Mouse (Mus musculus): Measurements from ENCODE around the gene Pts. TPM values are rescaled to one million over a fixed set of nuclear protein-coding genes. Genes with fewer than 3 reads are reported as not detected.
A peak's percentile ranks its signal among the peaks of the same experiment; 100 is the strongest.

The Pts gene
- polyA plus RNA-seq (2016; fragmentation: Nextera tagmentation; extraction: Ambion mirVana) = 95.1 and 96.2 TPM in 2 replicates

DNA sequence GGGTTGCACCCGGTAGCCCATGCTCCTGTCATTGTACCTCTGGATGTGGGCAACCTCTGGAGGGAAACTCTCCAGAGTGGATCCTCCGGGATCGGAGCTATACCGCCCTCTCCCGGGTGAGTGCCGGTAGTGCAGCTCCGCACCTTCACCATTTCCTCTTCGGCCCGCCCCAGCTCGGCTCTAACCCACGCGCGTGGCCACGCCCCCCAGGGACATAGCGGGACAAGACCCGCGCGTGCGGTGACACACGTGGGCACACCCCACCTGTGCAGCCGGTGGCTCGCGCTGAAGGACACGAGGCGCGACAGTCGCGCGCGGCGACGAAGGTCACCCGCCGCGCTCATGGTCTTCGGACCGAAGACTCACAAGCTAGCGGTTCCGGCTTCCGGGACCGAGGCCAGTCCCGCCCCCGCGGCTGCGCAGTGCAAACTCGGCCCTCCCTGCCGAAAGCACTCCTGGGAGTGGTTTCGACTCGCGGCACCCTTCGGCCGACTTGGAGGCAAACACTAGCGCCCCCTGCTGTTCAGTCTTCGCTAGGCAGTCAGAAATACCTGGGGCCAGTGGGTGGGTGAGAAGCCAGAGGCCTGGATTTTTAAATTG, at the start of gene Pts:
TSS of gene Pts (minus strand) at position 432 of the 600 bp plus-strand sequence.
- H3K9me3 ChIP-seq (replicated peaks) = no peaks in the 10 kb centered on the region
- H3K9ac ChIP-seq = peak within 1 kb of the TSS; percentile 72
- H3K27ac ChIP-seq = peak within 1 kb of the TSS; percentile 78; the same call in 1 of the 2 replicates
- peak within 1 kb of the TSS; percentile 78 for H3K4me3 ChIP-seq
- no peaks in the 10 kb centered on the region for H3K27me3 ChIP-seq
- peak; percentile 99 for ATAC-seq (ENCODE audit: low FRiP score)
- WGBS = 1% methylated on average over 54 of the region's 54 CpGs
- peak within 1 kb of the TSS; percentile 59 for H3K4me2 ChIP-seq (replicated peaks)
- no peaks in the 10 kb centered on the region; the same call in 1 of the 2 replicates for H3K36me3 ChIP-seq
- H3K4me1 ChIP-seq = peaks cover 11% of the 10 kb centered on the region

DNA sequence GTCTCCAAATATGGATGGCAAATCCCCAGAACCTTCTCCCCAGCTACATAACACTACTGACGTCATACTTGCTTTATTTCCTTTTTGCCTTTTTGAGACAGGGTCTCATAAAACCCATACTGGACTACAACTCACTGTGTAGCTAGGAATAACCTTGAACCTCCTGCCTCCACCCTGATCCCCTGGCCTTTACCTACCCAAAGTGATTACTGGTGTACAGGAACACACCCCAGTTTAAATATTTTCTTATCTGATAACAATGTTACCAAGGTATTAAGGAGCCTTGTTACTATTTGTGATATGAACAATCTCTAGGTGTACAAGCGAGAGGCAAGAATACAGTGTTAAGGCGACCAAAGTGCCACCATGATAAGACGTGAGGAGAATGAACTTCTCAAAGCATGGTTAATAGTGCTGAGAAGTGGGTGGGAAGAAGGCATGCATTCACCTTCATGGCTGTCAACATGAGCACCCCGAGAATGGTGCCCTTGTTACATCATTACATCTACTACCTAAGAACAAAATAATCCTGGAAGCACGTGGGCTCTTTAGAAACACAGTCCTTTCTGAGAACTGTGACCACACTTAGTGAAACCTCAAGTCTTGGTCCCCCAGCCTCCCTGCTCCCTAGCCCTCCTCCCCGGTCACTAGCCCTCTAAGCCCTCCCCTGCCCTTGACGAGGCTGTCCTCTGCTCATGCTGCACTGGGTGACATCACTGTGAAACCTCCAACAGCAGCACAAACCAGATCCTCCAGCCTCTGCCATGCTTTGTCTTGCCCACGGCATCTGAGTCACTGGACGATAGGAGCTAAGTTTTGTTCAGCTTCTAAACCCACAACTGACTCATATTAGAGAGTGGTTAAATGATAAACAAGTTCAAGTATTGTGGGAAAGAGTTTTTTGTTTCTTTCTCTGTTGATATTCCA, 41.3 kb upstream of the Pts start:
- Histone ChIP-seq H3K9ac (no peak overlapping the region), H3K4me1 (no peaks in the 10 kb centered on the region), H3K36me3 (no peaks in the 10 kb centered on the region), H3K4me2 (replicated peaks) (no peak overlapping the region), H3K27me3 (no peaks in the 10 kb centered on the region), H3K4me3 (no peak overlapping the region), H3K27ac (no peak overlapping the region), H3K9me3 (replicated peaks) (no peaks in the 10 kb centered on the region)
- no peak for ATAC-seq (ENCODE audit: low FRiP score)
- 80% methylated on average over 10 of the region's 10 CpGs for WGBS

DNA sequence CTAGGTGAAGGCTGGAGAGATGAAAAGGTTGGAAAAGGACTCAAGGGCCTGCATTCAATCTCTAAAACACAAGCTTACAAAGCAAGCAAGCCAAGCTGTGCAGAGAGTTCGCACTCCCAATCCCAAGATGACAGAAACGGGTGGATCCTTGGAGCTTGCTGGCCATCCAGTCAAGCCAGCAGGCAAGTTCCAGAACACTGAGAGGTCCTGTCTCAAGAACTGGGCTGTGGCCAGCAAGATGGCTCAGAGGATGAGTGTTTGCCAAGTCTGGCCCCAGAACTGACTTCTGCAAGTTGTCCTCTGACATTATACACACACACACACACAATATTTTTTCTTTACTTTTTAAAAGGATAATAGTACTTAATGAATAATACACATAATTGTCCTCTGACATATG, 39.4 kb upstream of the Pts start:
- no peaks in the 10 kb centered on the region for H3K4me1 ChIP-seq
- H3K4me3 ChIP-seq = no peak overlapping the region
- no peaks in the 10 kb centered on the region for H3K9me3 ChIP-seq (replicated peaks)
- WGBS = 83% methylated on average over 2 of the region's 2 CpGs
- H3K27ac ChIP-seq = no peak overlapping the region
- no peak overlapping the region for H3K9ac ChIP-seq
- no peak overlapping the region for H3K4me2 ChIP-seq (replicated peaks)
- ATAC-seq (ENCODE audit: low FRiP score) = no peak
- no peaks in the 10 kb centered on the region for H3K36me3 ChIP-seq
- no peaks in the 10 kb centered on the region for H3K27me3 ChIP-seq

DNA sequence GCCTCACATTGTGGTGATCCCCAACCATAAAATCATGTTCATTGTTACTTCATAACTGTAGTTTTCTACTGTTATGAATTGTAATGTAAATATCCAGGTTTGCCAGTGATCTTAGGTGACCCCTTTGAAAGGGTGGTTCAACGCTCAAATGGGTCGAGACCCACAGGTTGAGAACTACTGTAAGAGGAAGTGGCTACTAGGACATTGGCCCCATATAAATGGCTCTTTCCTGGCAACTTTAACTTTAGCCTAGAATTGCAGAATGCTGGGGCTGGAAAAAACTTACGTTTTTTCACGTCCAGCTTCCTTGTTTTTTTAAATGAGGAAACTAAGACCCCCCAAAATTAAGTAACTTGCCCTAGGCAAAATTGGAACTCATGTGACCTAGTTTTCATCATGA, 38.8 kb upstream of the Pts start:
- Histone ChIP-seq H3K36me3 (no peaks in the 10 kb centered on the region), H3K27me3 (no peaks in the 10 kb centered on the region), H3K9ac (no peak overlapping the region), H3K9me3 (replicated peaks) (no peaks in the 10 kb centered on the region), H3K27ac (no peak overlapping the region), H3K4me3 (no peak overlapping the region), H3K4me1 (no peaks in the 10 kb centered on the region), H3K4me2 (replicated peaks) (no peak overlapping the region)
- 95% methylated on average over 4 of the region's 4 CpGs for WGBS
- no peak for ATAC-seq (ENCODE audit: low FRiP score)

DNA sequence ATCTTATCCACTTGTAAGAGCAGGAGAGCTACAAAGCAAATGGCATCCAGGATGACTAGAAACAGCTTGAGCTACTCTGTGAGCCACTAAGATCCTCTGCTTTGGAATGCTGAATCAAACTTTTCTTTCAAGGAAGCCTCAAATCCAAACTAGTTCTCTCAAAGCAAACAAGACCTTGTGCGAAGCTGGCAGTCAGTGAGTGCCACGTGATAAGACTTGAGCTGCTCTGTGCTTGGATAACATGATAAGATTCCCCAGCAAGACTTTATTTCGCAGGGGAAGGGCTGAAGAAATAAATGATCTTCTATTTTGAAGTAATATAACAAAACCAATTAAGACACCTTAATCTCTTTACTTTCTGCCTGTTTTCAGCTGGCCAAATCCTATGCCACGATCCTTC, 37.4 kb upstream of the Pts start:
- Histone ChIP-seq H3K9ac (no peak overlapping the region), H3K4me2 (replicated peaks) (no peak overlapping the region), H3K9me3 (replicated peaks) (peaks cover 4% of the 10 kb centered on the region; the same call in 1 of the 2 replicates), H3K27ac (no peak overlapping the region), H3K4me1 (no peaks in the 10 kb centered on the region), H3K4me3 (no peak overlapping the region), H3K27me3 (no peaks in the 10 kb centered on the region), H3K36me3 (no peaks in the 10 kb centered on the region)
- ATAC-seq (ENCODE audit: low FRiP score) = no peak
- 85% methylated on average over 4 of the region's 4 CpGs for WGBS

DNA sequence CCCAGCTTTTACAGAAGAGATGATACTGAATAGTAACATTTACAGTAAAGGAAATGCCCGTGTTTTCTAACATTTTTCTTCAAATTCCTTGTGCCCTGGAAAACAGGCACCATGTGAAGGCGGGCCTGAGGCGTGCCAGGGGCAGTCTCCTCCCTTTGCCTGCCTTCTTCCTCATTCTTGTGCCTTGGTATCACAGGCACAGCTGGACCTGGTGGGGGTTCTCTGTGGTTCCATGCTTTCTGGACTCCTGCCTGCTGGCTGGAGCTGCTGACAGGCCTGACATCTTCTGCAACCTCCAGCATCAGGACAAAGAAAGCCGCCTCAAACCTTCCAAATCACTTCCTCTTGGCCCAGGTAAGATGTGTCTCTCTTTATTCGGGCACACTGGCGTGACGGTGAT, 36.6 kb upstream of the Pts start:
- Histone ChIP-seq H3K36me3 (no peaks in the 10 kb centered on the region), H3K9ac (no peak overlapping the region), H3K4me1 (no peaks in the 10 kb centered on the region), H3K4me2 (replicated peaks) (no peak overlapping the region), H3K27me3 (no peaks in the 10 kb centered on the region), H3K4me3 (no peak overlapping the region), H3K9me3 (replicated peaks) (peaks cover 4% of the 10 kb centered on the region; the same call in 1 of the 2 replicates), H3K27ac (no peak overlapping the region)
- 77% methylated on average over 7 of the region's 7 CpGs for WGBS
- ATAC-seq (ENCODE audit: low FRiP score) = no peak

DNA sequence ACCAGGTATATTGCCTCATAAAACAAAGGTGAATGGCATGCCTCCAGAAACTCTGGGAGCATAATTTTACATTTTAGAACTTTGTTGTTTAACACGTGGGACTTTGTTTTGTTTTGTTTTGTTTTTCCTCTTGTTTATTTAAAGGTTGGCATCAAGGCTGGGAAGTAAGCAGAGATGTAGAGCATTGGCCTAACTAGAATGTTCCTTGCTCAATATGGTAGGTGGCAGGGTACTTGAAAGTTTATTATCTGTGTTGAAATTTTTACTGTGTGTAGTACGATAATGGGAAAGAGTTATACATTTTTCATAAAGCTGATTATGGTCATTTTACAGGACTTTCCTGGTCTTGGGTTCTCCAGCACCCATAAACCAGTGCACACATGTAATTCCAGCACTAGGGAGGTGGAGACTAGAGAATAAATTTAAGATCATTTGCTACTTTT, 33.4 kb upstream of the Pts start:
- H3K4me1 ChIP-seq = no peaks in the 10 kb centered on the region
- H3K27ac ChIP-seq = no peak overlapping the region
- no peaks in the 10 kb centered on the region for H3K27me3 ChIP-seq
- H3K4me3 ChIP-seq = no peak overlapping the region
- no peak overlapping the region for H3K4me2 ChIP-seq (replicated peaks)
- peaks cover 4% of the 10 kb centered on the region; the same call in 1 of the 2 replicates for H3K9me3 ChIP-seq (replicated peaks)
- no peak for ATAC-seq (ENCODE audit: low FRiP score)
- no peaks in the 10 kb centered on the region for H3K36me3 ChIP-seq
- no peak overlapping the region for H3K9ac ChIP-seq
- 84% methylated on average over 2 of the region's 2 CpGs for WGBS

DNA sequence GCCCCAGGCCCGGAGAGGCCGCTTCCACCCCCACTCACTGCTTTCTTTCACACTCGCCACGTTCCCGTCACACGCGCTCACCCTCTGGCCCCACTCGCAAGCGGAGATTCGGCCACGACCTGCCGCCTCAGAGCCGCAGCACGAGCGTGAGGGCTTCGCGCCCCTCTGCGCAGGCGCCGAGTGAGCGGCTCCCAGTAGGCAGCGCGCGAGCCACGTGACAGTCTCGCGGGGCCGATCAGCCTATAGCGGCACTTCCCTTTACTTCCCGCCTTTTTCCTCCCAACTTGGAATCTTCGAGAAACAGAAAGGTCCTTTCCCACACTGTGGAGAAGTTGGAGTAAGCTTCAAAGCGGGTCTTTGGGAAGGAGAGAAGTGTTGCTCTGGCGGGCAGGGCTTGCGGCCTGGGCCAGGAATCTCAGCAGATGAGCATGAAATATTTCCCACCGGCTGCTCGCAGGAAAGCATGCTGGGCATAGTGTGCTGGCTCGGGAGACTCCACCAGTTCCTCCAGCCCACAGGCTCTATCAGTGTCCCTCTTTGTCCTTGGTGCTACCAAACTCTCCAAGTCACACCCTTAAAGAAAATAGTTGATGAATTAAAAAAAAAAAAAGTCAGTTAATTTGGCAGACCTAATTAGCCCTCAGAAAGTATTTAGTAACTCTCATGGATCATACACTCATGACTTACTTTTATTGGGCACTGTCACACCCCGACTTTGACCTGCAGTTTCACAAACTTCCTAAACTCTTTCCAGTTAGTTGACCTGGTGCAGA, 32.8 kb upstream of the Pts start, which contains the start of gene Tex12:
TSS of gene Tex12 (minus strand) at position 181 of the 773 bp plus-strand sequence.
- Histone ChIP-seq H3K27ac (no peak within 1 kb of the TSS), H3K4me3 (no peak within 1 kb of the TSS), H3K9me3 (replicated peaks) (peaks cover 4% of the 10 kb centered on the region; the same call in 1 of the 2 replicates), H3K9ac (no peak within 1 kb of the TSS), H3K27me3 (no peaks in the 10 kb centered on the region), H3K36me3 (no peaks in the 10 kb centered on the region), H3K4me2 (replicated peaks) (no peak within 1 kb of the TSS), H3K4me1 (no peaks in the 10 kb centered on the region)
- 88% methylated on average over 38 of the region's 38 CpGs for WGBS
- ATAC-seq (ENCODE audit: low FRiP score) = no peak

DNA sequence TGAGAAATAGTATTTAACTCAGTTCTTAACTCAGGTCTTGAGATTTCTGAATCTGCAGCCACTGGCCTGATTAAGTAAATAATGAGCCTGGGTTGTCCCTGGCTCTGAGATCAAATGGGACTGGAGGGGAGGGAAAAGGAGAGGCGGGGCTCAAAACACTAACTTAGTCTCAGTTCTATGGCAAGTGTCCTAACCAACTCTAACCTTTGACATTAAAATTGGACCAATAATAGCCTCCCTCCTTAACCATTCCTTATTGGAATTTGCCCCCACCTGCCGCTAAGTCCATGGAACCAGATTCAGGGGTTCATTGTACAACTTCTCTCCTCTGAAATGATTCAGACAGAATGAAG, 26.5 kb upstream of the Pts start, which contains the start of gene Bco2:
TSS of gene Bco2 (minus strand) at position 88 of the 353 bp plus-strand sequence.
- ATAC-seq (ENCODE audit: low FRiP score) = peak; percentile 60
- WGBS = 13% methylated on average over 2 of the region's 2 CpGs
- H3K4me3 ChIP-seq = peak within 1 kb of the TSS; percentile 16

DNA sequence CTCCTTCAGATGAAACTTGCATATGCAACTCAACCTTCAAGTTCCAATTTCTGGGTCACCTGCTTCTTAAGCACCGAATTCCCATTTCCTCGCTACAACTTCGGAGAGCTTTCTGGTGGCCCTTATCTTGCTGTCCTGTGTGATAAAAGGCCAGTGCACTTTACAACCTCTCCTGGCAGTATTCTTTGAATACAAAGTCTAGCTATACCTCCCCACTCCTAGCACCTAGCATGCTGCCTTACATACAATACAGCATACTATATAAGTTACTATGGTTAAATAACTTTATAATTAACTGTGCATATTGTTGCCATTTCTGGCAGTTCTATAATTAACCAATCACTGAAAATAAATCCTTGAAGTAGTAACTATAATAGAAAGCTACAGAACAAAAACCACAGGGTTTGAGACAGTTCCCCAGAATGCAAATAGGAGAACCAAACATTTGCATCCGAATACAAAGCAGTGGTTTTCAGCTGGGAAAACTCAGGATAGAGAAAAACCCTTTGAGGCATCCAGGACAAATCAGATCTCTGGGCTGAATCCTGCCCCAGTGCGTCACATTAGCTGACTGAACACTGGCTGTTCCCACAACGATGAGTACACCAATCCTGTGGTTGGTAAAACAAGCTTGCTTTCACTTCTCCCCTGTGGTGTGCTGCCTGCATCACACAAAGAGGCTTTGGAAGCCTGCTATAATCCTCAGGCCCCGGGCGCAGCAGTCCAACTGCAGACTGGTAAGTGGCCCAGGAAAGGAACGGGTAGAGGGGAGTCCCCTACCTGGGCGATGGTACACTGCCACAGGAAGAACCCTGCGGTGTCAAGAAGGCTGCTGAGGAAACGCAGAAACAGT, 25.9 kb upstream of the Pts start, which contains the start of gene Il18:
TSS of gene Il18 (plus strand) at position 587 of the 853 bp plus-strand sequence.
- Histone ChIP-seq H3K27ac (peak within 1 kb of the TSS; percentile 74), H3K36me3 (no peaks in the 10 kb centered on the region), H3K9ac (peak within 1 kb of the TSS; percentile 44; the same call in 1 of the 2 replicates), H3K4me3 (peak within 1 kb of the TSS; percentile 16), H3K4me2 (replicated peaks) (peak within 1 kb of the TSS; percentile 43), H3K4me1 (peaks cover 7% of the 10 kb centered on the region; the same call in 1 of the 2 replicates), H3K27me3 (no peaks in the 10 kb centered on the region), H3K9me3 (replicated peaks) (no peaks in the 10 kb centered on the region)
- WGBS = 22% methylated on average over 12 of the region's 12 CpGs
- ATAC-seq (ENCODE audit: low FRiP score) = peak; percentile 86

More for the DNA sequence above, 26.5 kb upstream of the Pts start, which contains the start of gene Bco2:
- Histone ChIP-seq H3K36me3 (no peaks in the 10 kb centered on the region), H3K27me3 (no peaks in the 10 kb centered on the region), H3K4me2 (replicated peaks) (peak within 1 kb of the TSS; percentile 43), H3K4me1 (peaks cover 7% of the 10 kb centered on the region; the same call in 1 of the 2 replicates), H3K27ac (peak within 1 kb of the TSS; percentile 74), H3K9me3 (replicated peaks) (no peaks in the 10 kb centered on the region), H3K9ac (peak within 1 kb of the TSS; percentile 44; the same call in 1 of the 2 replicates)

DNA sequence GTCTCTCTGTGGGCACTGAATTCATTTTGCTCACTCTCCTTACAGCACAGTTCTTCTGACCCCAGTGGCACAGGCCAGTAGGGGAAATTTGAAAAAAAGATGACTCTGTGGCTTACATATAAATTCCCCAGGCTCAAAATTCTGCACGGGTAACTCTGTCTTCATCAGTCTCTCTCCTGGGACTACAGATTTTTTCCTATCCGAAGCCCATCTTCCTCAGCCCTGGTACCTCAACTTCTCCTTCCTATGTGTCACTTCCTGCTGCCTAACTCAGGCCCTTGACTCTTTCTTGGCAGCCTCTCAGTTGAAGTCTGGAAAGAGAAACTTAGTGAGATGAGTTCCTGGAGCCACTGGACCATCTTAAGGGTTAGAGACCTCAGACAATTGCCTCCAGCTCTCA, 25.0 kb upstream of the Pts start:
- Histone ChIP-seq H3K9me3 (replicated peaks) (no peaks in the 10 kb centered on the region), H3K4me2 (replicated peaks) (no peak overlapping the region), H3K9ac (no peak overlapping the region), H3K4me1 (peaks cover 7% of the 10 kb centered on the region; the same call in 1 of the 2 replicates), H3K4me3 (no peak overlapping the region), H3K27ac (no peak overlapping the region), H3K36me3 (no peaks in the 10 kb centered on the region), H3K27me3 (no peaks in the 10 kb centered on the region)
- WGBS = 81% methylated on average over 2 of the region's 2 CpGs
- no peak for ATAC-seq (ENCODE audit: low FRiP score)
